11 mouse cellular contexts compared by ENCODE assay signal in the genomic region with DNA sequence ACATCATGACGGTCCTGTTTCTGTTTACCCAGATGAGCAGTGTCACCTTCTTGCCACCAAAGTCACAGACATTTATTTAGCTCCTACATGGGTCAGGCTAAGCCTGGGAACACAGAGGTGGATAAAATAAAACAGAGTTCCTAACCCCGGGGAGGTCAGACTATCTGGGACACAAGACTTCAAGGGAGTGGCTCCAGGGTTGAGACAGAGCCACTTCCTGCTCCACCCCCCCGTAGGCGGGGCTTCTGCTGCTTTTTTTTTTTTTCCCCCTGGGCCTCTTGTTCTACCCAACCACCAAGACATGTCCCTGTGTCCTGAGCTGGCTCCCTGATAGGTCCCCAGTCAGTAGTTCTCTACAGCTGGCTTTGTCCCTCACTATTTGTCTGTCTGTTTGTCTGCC. TPM values are rescaled to one million over a fixed set of nuclear protein-coding genes. Genes with fewer than 3 reads are reported as not detected.
DNase-seq lines count a peak whose midpoint lies in the region; ATAC-seq and TF ChIP-seq lines count a peak whose summit lies in the region.
"Had no signal": no experiment of that assay in that cellular context is flagged by ENCODE, and none has a peak within 500 bp of the region (broad histone marks: within the 10 kb centered on the region; RNA-seq: fewer than 3 reads in every experiment).

No protein-coding gene starts in this region.

- dilution Hi-C loops in CH12.LX (cut with MboI; ENCODE audit: extremely low pct_ligation_motif_present, extremely low pct_unique_long_range_greater_than_20kb, low sequenced_read_pairs) = no loop called here

- no peak overlapping the region for H3K4me2 ChIP-seq in kidney, postnatal 0 days (ENCODE audit: low read length)
- peak overlapping the region; percentile 19 for H3K4me2 ChIP-seq in CH12.LX (ENCODE audit: insufficient read depth, low read depth, poor library complexity, severe bottlenecking)
- H3K4me2 ChIP-seq in intestine, embryonic 15.5 days (replicated peaks) = peak overlapping the region; percentile 86
- H3K4me2 ChIP-seq: hindbrain, embryonic 13.5 days had no signal

- ATAC-seq in kidney, postnatal 0 days (replicated peaks; ENCODE audit: low FRiP score, low read depth) = peak; percentile 33; the same call in 1 of the 2 replicates
- ATAC-seq in intestine, embryonic 15.5 days = peak; percentile 63
- ATAC-seq: midbrain, embryonic 16.5 days had no signal

- H3K4me1 ChIP-seq in kidney, postnatal 0 days (replicated peaks; ENCODE audit: insufficient read depth, low read length) = peaks cover 12% of the 10 kb centered on the region; the same call in 1 of the 2 replicates
- peaks cover 4 to 14% of the 10 kb centered on the region in 2 experiments; a peak in 3 of 4 replicates for H3K4me1 ChIP-seq in CH12.LX (ENCODE audit: control insufficient read depth in 1 of 2, insufficient read depth in 2 of 2)
- H3K4me1 ChIP-seq in brown adipose tissue, adult 24 weeks (ENCODE audit: control insufficient read depth, insufficient read depth, insufficient read length, low read length) = peaks cover 2% of the 10 kb centered on the region; the same call in 1 of the 2 replicates
- H3K4me1 ChIP-seq in intestine, embryonic 15.5 days (replicated peaks) = peaks cover 23% of the 10 kb centered on the region

- H3K27ac ChIP-seq in kidney, postnatal 0 days = no peak overlapping the region
- no peak overlapping the region for H3K27ac ChIP-seq in CH12.LX (ENCODE audit: insufficient read depth, low read depth)
- peak overlapping the region; percentile 81 for H3K27ac ChIP-seq in brown adipose tissue, adult 24 weeks (replicated peaks; ENCODE audit: low read depth, low read length)
- H3K27ac ChIP-seq in intestine, embryonic 15.5 days = no peak overlapping the region
- H3K27ac ChIP-seq: hindbrain, embryonic 13.5 days had no signal

- H3K79me2 ChIP-seq in CH12.LX (replicated peaks; ENCODE audit: control insufficient read depth, extremely low read depth, insufficient read depth, poor library complexity, severe bottlenecking) = no peaks in the 10 kb centered on the region

- peak; percentile 61 for DNase-seq in kidney, postnatal 0 days (ENCODE audit: low spot score)
- DNase-seq in kidney, postnatal 10 days = no peak
- peak; percentile 83 for DNase-seq in CH12.LX (ENCODE audit: extremely low read depth)
- no peak for DNase-seq in layer of hippocampus, adult 9-11 months
- no peak for DNase-seq in layer of hippocampus, postnatal 36 days
- no peak for DNase-seq in urinary bladder, postnatal 36 days (ENCODE audit: low spot score in 2 of 2)
- DNase-seq: cerebellum, adult 18-20 months had no signal

- H3K9me3 ChIP-seq in kidney, postnatal 0 days (replicated peaks; ENCODE audit: low read length) = no peaks in the 10 kb centered on the region
- peaks cover 3% of the 10 kb centered on the region for H3K9me3 ChIP-seq in CH12.LX (replicated peaks; ENCODE audit: low read length)
- no peaks in the 10 kb centered on the region for H3K9me3 ChIP-seq in intestine, embryonic 15.5 days
- H3K9me3 ChIP-seq: hindbrain, embryonic 13.5 days had no signal

- in situ Hi-C loops in CH12.LX (cut with MboI; ENCODE audit: low pct_ligation_motif_present, low pct_unique_long_range_greater_than_20kb, low sequenced_read_pairs) = no loop called here

- TF ChIP-seq EP300 in CH12.LX (IDR thresholded peaks at IDR 0.05; ENCODE audit: low read length) = no peak

- no peak overlapping the region for H3K4me3 ChIP-seq in kidney, postnatal 0 days (replicated peaks; ENCODE audit: low read depth, low read length)
- H3K4me3 ChIP-seq in CH12.LX (replicated peaks in 1 of 3; ENCODE audit: low read depth in 2 of 3, low read length in 2 of 3, poor library complexity in 1 of 3) = peak overlapping the region in 2 of 3 experiments; percentile 4 to 44
- peak overlapping the region; percentile 43 for H3K4me3 ChIP-seq in brown adipose tissue, adult 24 weeks (ENCODE audit: insufficient read depth, low read depth, low read length)
- H3K4me3 ChIP-seq in intestine, embryonic 15.5 days (replicated peaks) = no peak overlapping the region
- H3K4me3 ChIP-seq: hindbrain, embryonic 13.5 days had no signal

- peak; percentile 41; the same call in 1 of the 2 replicates for TF ChIP-seq POLR2A in CH12.LX (IDR thresholded peaks at IDR 0.05; ENCODE audit: low read depth, low read length)

- no peaks in the 10 kb centered on the region for H3K36me3 ChIP-seq in kidney, postnatal 0 days (ENCODE audit: insufficient read depth, low read length)
- peaks cover 0 to 16% of the 10 kb centered on the region in 2 experiments for H3K36me3 ChIP-seq in CH12.LX (replicated peaks in 1 of 2; ENCODE audit: control insufficient read depth in 1 of 2, insufficient read depth in 1 of 2, low read length in 1 of 2)
- H3K36me3 ChIP-seq in intestine, embryonic 15.5 days = no peaks in the 10 kb centered on the region
- H3K36me3 ChIP-seq: hindbrain, embryonic 13.5 days had no signal

- TF ChIP-seq CTCF in kidney, postnatal 0 days (IDR thresholded peaks at IDR 0.05; ENCODE audit: low read depth) = no peak
- no peak for TF ChIP-seq CTCF in CH12.LX (conservative IDR thresholded peaks at IDR 0.05 in 1 of 2, IDR thresholded peaks at IDR 0.05 in 1 of 2; ENCODE audit: low read depth in 2 of 2, low read length in 2 of 2)

- H3K9ac ChIP-seq in kidney, postnatal 0 days (ENCODE audit: low read depth, low read length) = no peak overlapping the region
- no peak overlapping the region for H3K9ac ChIP-seq in CH12.LX (ENCODE audit: insufficient read depth, low read depth)
- H3K9ac ChIP-seq in intestine, embryonic 15.5 days = no peak overlapping the region
- H3K9ac ChIP-seq: hindbrain, embryonic 13.5 days had no signal

- WGBS in kidney, postnatal 0 days = 27% methylated on average over 4 of the region's 4 CpGs
- 36% methylated on average over 4 of the region's 4 CpGs for WGBS in intestine, embryonic 15.5 days

- no peak for TF ChIP-seq RAD21 in CH12.LX (IDR thresholded peaks at IDR 0.05; ENCODE audit: low read depth, low read length)

- H3K27me3 ChIP-seq in kidney, postnatal 0 days (ENCODE audit: insufficient read depth, low read length) = 0 out of 2 replicates have a peak, but pooled peaks cover 8% of the 10 kb centered on the region
- no peaks in the 10 kb centered on the region for H3K27me3 ChIP-seq in CH12.LX (replicated peaks)
- H3K27me3 ChIP-seq in intestine, embryonic 15.5 days (replicated peaks) = peaks cover 9% of the 10 kb centered on the region

TF ChIP-seq in CH12.LX, 34 proteins besides CTCF, POLR2A, EP300 and RAD21:
- TF ChIP-seq ZNF384 (IDR thresholded peaks at IDR 0.05; ENCODE audit: low read depth, low read length) = peak; percentile 98
- peak; percentile 38; the same call in 1 of the 2 replicates for TF ChIP-seq TCF12 (IDR thresholded peaks at IDR 0.05; ENCODE audit: low read depth, low read length)
- peak; percentile 45; the same call in 1 of the 2 replicates for TF ChIP-seq NELFE (IDR thresholded peaks at IDR 0.05; ENCODE audit: low read depth, low read length)
- no peak for TF ChIP-seq NRF1 (IDR thresholded peaks at IDR 0.05; ENCODE audit: low read depth, low read length)
- peak; percentile 34; the same call in 1 of the 2 replicates for TF ChIP-seq MAZ (IDR thresholded peaks at IDR 0.05; ENCODE audit: low read depth, low read length)
- TF ChIP-seq TBP (conservative IDR thresholded peaks at IDR 0.05; ENCODE audit: low read depth, low read length) = peak; percentile 47; the same call in 1 of the 2 replicates
- TF ChIP-seq E2F4 (IDR thresholded peaks at IDR 0.05; ENCODE audit: insufficient replicate concordance, low read depth, low read length) = no peak
- TF ChIP-seq HCFC1 (IDR thresholded peaks at IDR 0.05; ENCODE audit: low read depth, low read length) = peak; percentile 44
- peak; percentile 87 for TF ChIP-seq ELF1 (IDR thresholded peaks at IDR 0.05; ENCODE audit: low read depth, low read length)

RNA-seq across cellular contexts. Expression of gene Des, which starts 1.6 kb away (rescaled TPM):
- 18.6 and 19.1 TPM in 2 replicates for polyA plus RNA-seq in kidney, postnatal 0 days (2015; fragmentation: Nextera tagmentation; extraction: Ambion mirVana)
- total RNA-seq in CH12.LX (2012; rRNA removed) = 9.1 and 9.3 TPM in 2 replicates
- 10.0 and 11.7 TPM in 2 replicates for total RNA-seq in CH12.LX (2014; rRNA removed)
- polyA plus RNA-seq in CH12.LX (2012; ENCODE audit: insufficient read length, low read depth) = 18.9 and 20.9 TPM in 2 replicates
- polyA plus RNA-seq in brown adipose tissue, adult 24 weeks (2012; ENCODE audit: insufficient read depth, insufficient read length, missing spikeins) = 68.8 and 75.5 TPM in 2 replicates
- 105 and 111 TPM in 2 replicates for polyA plus RNA-seq in intestine, embryonic 15.5 days (2015; fragmentation: Nextera tagmentation; extraction: Ambion mirVana)
- total RNA-seq in layer of hippocampus, postnatal 36 days (2021) = 1 to 10 TPM in 1 of 2 experiments, under 1 TPM in 1; 0.72 to 1.1 TPM

RNA-seq across cellular contexts. Expression of gene Speg, which starts 13.3 kb away (rescaled TPM):
- polyA plus RNA-seq in kidney, postnatal 0 days (2015; fragmentation: Nextera tagmentation; extraction: Ambion mirVana) = 40.1 and 44.3 TPM in 2 replicates
- total RNA-seq in CH12.LX (2012; rRNA removed) (14.2 and 18.8 TPM in 2 replicates), CH12.LX (2014; rRNA removed) (13.0 and 13.1 TPM in 2 replicates)
- polyA plus RNA-seq in CH12.LX (2012; ENCODE audit: insufficient read length, low read depth) = 30.7 and 31.7 TPM in 2 replicates
- polyA plus RNA-seq in brown adipose tissue, adult 24 weeks (2012; ENCODE audit: insufficient read depth, insufficient read length, missing spikeins) = 5.7 and 11.3 TPM in 2 replicates
- polyA plus RNA-seq in intestine, embryonic 15.5 days (2015; fragmentation: Nextera tagmentation; extraction: Ambion mirVana) = 35.6 and 39.3 TPM in 2 replicates
- 100 to 1,000 TPM; 166 to 180 TPM for total RNA-seq in layer of hippocampus, postnatal 36 days (2021)

RNA-seq across cellular contexts. Expression of gene Dnpep, which starts 44.0 kb away (rescaled TPM):
- 128 and 137 TPM in 2 replicates for polyA plus RNA-seq in kidney, postnatal 0 days (2015; fragmentation: Nextera tagmentation; extraction: Ambion mirVana)
- total RNA-seq in CH12.LX (2012; rRNA removed) = 67.3 and 73.8 TPM in 2 replicates
- total RNA-seq in CH12.LX (2014; rRNA removed) = 48.4 and 50.4 TPM in 2 replicates
- polyA plus RNA-seq in CH12.LX (2012; ENCODE audit: insufficient read length, low read depth) = 35.0 and 39.8 TPM in 2 replicates
- polyA plus RNA-seq in brown adipose tissue, adult 24 weeks (2012; ENCODE audit: insufficient read depth, insufficient read length, missing spikeins) = 72.6 and 86.4 TPM in 2 replicates
- 131 and 145 TPM in 2 replicates for polyA plus RNA-seq in intestine, embryonic 15.5 days (2015; fragmentation: Nextera tagmentation; extraction: Ambion mirVana)
- total RNA-seq in layer of hippocampus, postnatal 36 days (2021) = 10 to 100 TPM; 39.4 to 46.7 TPM

Comparison
In these comparisons a context has a peak if more than half of its experiments do, and no peak if none do; other contexts are left out.
1. DNase-seq: peak in kidney, postnatal 0 days (single experiment) and CH12.LX (single experiment); none in kidney, postnatal 10 days (single experiment), layer of hippocampus, adult 9-11 months (single experiment), layer of hippocampus, postnatal 36 days (0 of 2) and urinary bladder, postnatal 36 days (0 of 2).
2. H3K4me3 ChIP-seq: peak in CH12.LX (2 of 3) and brown adipose tissue, adult 24 weeks (single experiment); none in kidney, postnatal 0 days (single experiment) and intestine, embryonic 15.5 days (single experiment).